Mouse (Mus musculus) heart, postnatal 0 days (tissue): ENCODE results near the gene Capn1. TPM values are rescaled to one million over a fixed set of nuclear protein-coding genes. Genes with fewer than 3 reads are reported as not detected.
A peak's percentile ranks its signal among the peaks of the same experiment; 100 is the strongest.

Experiments used
- ATAC-seq: fragments of 200-750 bp; cut with Nextera tagmentation; 2 replicates; pipeline ENCODE4 v1.8.0; 2017; ENCODE audit warnings: low read depth, moderate number of reproducible peaks, moderate library complexity; ENCODE audit not compliant: insufficient read depth
- DNase-seq: peaks from one replicate; pipeline ENCODE4 v3.0.0-alpha.2; 2016; ENCODE audit warnings: low spot score
- H3K27ac ChIP-seq: fragments of 300-500 bp; sonication (generic); 2 replicates; pipeline ENCODE4 v1.5.1; 2014; ENCODE audit warnings: low read depth, mild to moderate bottlenecking
- H3K27me3 ChIP-seq: fragments of 300-500 bp; sonication (generic); 2 replicates; pipeline ENCODE4 v1.6.1; 2014; ENCODE audit warnings: low read length, mixed read lengths; ENCODE audit not compliant: control insufficient read depth, insufficient read depth
- H3K36me3 ChIP-seq: fragments of 300-500 bp; sonication (generic); replicated peaks from 2 replicates; pipeline ENCODE4 v1.6.1; 2014; ENCODE audit warnings: low read length, mixed read lengths; ENCODE audit not compliant: control insufficient read depth, insufficient read depth
- H3K4me1 ChIP-seq: fragments of 300-500 bp; sonication (generic); 2 replicates; pipeline ENCODE4 v1.6.1; 2014; ENCODE audit warnings: antibody characterized with exemption; ENCODE audit not compliant: control insufficient read depth, insufficient read depth
- H3K4me2 ChIP-seq: fragments of 300-500 bp; sonication (generic); 2 replicates; pipeline ENCODE4 v1.6.1; 2014; ENCODE audit warnings: low read depth, mild to moderate bottlenecking, low read length, moderate library complexity
- H3K4me3 ChIP-seq: fragments of 300-500 bp; sonication (generic); 2 replicates; pipeline ENCODE4 v1.5.1; 2014; ENCODE audit warnings: low read depth, low read length
- H3K9ac ChIP-seq: fragments of 300-500 bp; sonication (generic); replicated peaks from 2 replicates; pipeline ENCODE4 v1.6.1; 2014; ENCODE audit warnings: low read depth, low read length, mixed read lengths
- H3K9me3 ChIP-seq: fragments of 300-500 bp; sonication (generic); replicated peaks from 2 replicates; pipeline ENCODE4 v1.6.1; 2016; ENCODE audit warnings: low read length; ENCODE audit not compliant: control insufficient read depth
- CTCF ChIP-seq: IDR thresholded peaks from 2 replicates; pipeline ENCODE4 v1.5.1; 2016; ENCODE audit warnings: antibody characterized with exemption, control low read depth, low read depth
- EP300 ChIP-seq: IDR thresholded peaks from 2 replicates; pipeline ENCODE4 v1.6.1; 2016; ENCODE audit warnings: antibody characterized with exemption, low read depth
- WGBS: fragments of 180-500 bp; shearing (Covaris S2); extraction: QIAGEN DNeasy Blood & Tissue Kit; methylation state at CpG from one replicate; pipeline ENCODE4 v1.1.7; 2014; 5-methylcytosine and 5-hydroxymethylcytosine counted together
- polyA plus RNA-seq: library from polyadenylated mRNA; unstranded; fragments of >200 nt; fragmentation: Nextera tagmentation; extraction: Ambion mirVana; gene quantifications from 2 replicates; pipeline ENCODE4 v1.2.1, GENCODE M21; 2015
- total RNA-seq: library from RNA; depleted of rRNA; stranded (reverse); fragments of >200 nt; gene quantifications from 2 replicates; pipeline ENCODE4 v1.2.3, GENCODE M21; 2014; ENCODE audit warnings: low replicate concordance

Gene Capn1
- total and polyA plus RNA-seq, 2 experiments from 2014 or later = 5.3 to 19.3 TPM

GRCm38 (mm10) chr19:5988815-5989452, 26.8 kb downstream of the Capn1 start:
- ATAC-seq = peak; percentile 65
- 5% methylated on average over 11 of the region's 13 CpGs for WGBS
- H3K9ac ChIP-seq = 0 out of 2 replicates have a peak overlapping the region, but pooled peaks have one; percentile 26

GRCm38 (mm10) chr19:5988027-5988814, 27.5 kb downstream of the Capn1 start:
- Histone ChIP-seq H3K27ac (no peak overlapping the region), H3K9ac (0 out of 2 replicates have a peak overlapping the region, but pooled peaks have one; percentile 26), H3K27me3 (no peaks in the 10 kb centered on the region), H3K4me3 (no peak overlapping the region), H3K4me1 (no peaks in the 10 kb centered on the region), H3K4me2 (no peak overlapping the region), H3K36me3 (0 out of 2 replicates have a peak, but pooled peaks cover 4% of the 10 kb centered on the region), H3K9me3 (no peaks in the 10 kb centered on the region)
- no peak for DNase-seq
- ATAC-seq = no peak
- TF ChIP-seq CTCF (no peak), EP300 (no peak)
- WGBS = 52% methylated on average over 5 of the region's 5 CpGs

More at GRCm38 (mm10) chr19:5988815-5989452, 26.8 kb downstream of the Capn1 start:
- Histone ChIP-seq H3K27me3 (no peaks in the 10 kb centered on the region), H3K4me3 (no peak overlapping the region), H3K4me1 (no peaks in the 10 kb centered on the region), H3K4me2 (peak overlapping the region; percentile 24), H3K36me3 (0 out of 2 replicates have a peak, but pooled peaks cover 7% of the 10 kb centered on the region), H3K27ac (peak overlapping the region; percentile 51), H3K9me3 (no peaks in the 10 kb centered on the region)
- TF ChIP-seq CTCF = no peak
- no peak for TF ChIP-seq EP300
- peak; percentile 74 for DNase-seq

- H3K9me3 ChIP-seq = no peaks in the 10 kb centered on the region
- ATAC-seq (no peak), DNase-seq (no peak)
- H3K27ac ChIP-seq = no peak within 1 kb of the TSS
- no peaks in the 10 kb centered on the region for H3K4me1 ChIP-seq
- 51% methylated on average over 4 of the region's 4 CpGs for WGBS
- no peak within 1 kb of the TSS for H3K9ac ChIP-seq
- no peak within 1 kb of the TSS for H3K4me2 ChIP-seq
- no peak within 1 kb of the TSS for H3K4me3 ChIP-seq
- no peak for TF ChIP-seq CTCF
- no peaks in the 10 kb centered on the region for H3K36me3 ChIP-seq
- H3K27me3 ChIP-seq = no peaks in the 10 kb centered on the region
Observed at GRCm38 (mm10) chr19:5986043-5986442, 29.7 kb downstream of the Capn1 start, which contains the start of gene Slc22a20. Gene Slc22a20, minus strand, starts transcription at chr19:5986143.

- Histone ChIP-seq H3K4me2 (no peak overlapping the region), H3K4me1 (no peaks in the 10 kb centered on the region), H3K9ac (no peak overlapping the region), H3K36me3 (no peaks in the 10 kb centered on the region), H3K27me3 (no peaks in the 10 kb centered on the region), H3K4me3 (no peak overlapping the region), H3K27ac (no peak overlapping the region), H3K9me3 (no peaks in the 10 kb centered on the region)
- DNase-seq (no peak), ATAC-seq (no peak)
- 76% methylated on average over 9 of the region's 9 CpGs for WGBS
- TF ChIP-seq EP300 (no peak), CTCF (no peak)
Observed at GRCm38 (mm10) chr19:5980477-5980876, 35.2 kb downstream of the Capn1 start.

GRCm38 (mm10) chr19:5977717-5978116, 38.0 kb downstream of the Capn1 start:
- no peak overlapping the region for H3K4me3 ChIP-seq
- no peaks in the 10 kb centered on the region for H3K9me3 ChIP-seq
- no peaks in the 10 kb centered on the region for H3K36me3 ChIP-seq
- H3K4me1 ChIP-seq = no peaks in the 10 kb centered on the region
- no peak overlapping the region for H3K9ac ChIP-seq
- ATAC-seq (no peak), DNase-seq (no peak)
- no peak overlapping the region for H3K4me2 ChIP-seq
- no peak for TF ChIP-seq CTCF
- TF ChIP-seq EP300 = no peak
- no peaks in the 10 kb centered on the region for H3K27me3 ChIP-seq
- no peak overlapping the region for H3K27ac ChIP-seq
- WGBS = 78% methylated on average over 3 of the region's 3 CpGs
